Mouse (Mus musculus) brain, embryonic 14.5 days (tissue): Measurements from ENCODE around the gene Inpp5e. TPM values are rescaled to one million over a fixed set of nuclear protein-coding genes. Genes with fewer than 3 reads are reported as not detected.

ENCODE experiments used
- DNase-seq: peaks from one replicate; pipeline ENCODE4 v3.0.0-alpha.2; 2011; ENCODE audit warnings: low read depth
- CTCF ChIP-seq: fragments of 200-500 bp; IDR thresholded peaks from 2 replicates; pipeline ENCODE4 v1.5.1; 2012; ENCODE audit warnings: inconsistent platforms, mild to moderate bottlenecking, moderate library complexity, borderline replicate concordance; ENCODE audit not compliant: insufficient read depth, insufficient read length; ENCODE audit errors: extremely low read depth
- POLR2A ChIP-seq: fragments of 200-500 bp; IDR thresholded peaks from 2 replicates; pipeline ENCODE4 v1.6.1; 2012; ENCODE audit warnings: mild to moderate bottlenecking, inconsistent platforms, borderline replicate concordance; ENCODE audit not compliant: poor library complexity, insufficient read depth, insufficient read length, severe bottlenecking; ENCODE audit errors: extremely low read depth
- polyA plus RNA-seq: library from polyadenylated mRNA; depleted of rRNA; stranded (reverse); fragments of >200 nt; gene quantifications from 2 replicates; pipeline ENCODE4 v1.2.3, GENCODE M21; 2012

Inpp5e gene
- polyA plus RNA-seq, 1 experiment = 39.4 TPM

DNA sequence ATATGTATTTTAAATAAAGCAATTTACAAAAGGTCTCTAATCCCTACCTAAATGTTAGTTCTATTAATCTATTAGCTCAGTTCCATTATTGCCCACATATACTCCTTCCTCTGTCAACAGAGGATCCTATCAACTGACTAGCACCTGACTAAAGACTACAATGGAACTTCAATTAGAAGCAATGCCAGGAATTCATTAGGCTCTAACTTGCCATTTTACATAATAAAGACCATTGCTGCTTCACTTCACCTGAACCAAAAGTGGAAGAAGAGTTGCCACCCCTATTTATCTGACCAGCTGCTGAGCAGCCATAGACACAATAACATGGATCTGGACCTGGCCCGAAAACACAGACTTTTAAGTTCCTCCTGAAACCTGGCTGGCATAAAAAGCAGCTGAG, 33.8 kb upstream of the Inpp5e start:
- TF ChIP-seq POLR2A (no peak), CTCF (no peak)
- no peak for DNase-seq

DNA sequence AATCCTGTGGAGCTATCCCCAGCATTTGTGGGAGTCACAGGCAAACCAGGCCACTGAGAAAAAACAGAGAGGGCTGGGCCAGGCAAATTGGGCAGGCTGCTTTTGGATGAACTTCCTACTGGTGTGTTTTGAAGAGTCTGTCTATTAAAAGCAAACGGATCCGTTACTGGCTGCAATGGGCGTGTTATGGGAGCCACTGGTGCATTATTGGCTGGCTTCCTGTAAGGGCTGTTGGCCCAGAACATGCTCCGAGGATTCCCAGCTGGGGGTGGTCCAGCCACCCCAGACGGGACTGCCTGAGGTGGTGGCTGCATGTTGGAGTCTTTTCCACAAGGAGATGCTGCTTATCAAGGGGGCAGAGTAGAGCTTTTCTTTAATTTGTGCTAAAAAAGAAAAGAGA, 32.7 kb upstream of the Inpp5e start:
- no peak for DNase-seq
- no peak for TF ChIP-seq CTCF
- no peak for TF ChIP-seq POLR2A

DNA sequence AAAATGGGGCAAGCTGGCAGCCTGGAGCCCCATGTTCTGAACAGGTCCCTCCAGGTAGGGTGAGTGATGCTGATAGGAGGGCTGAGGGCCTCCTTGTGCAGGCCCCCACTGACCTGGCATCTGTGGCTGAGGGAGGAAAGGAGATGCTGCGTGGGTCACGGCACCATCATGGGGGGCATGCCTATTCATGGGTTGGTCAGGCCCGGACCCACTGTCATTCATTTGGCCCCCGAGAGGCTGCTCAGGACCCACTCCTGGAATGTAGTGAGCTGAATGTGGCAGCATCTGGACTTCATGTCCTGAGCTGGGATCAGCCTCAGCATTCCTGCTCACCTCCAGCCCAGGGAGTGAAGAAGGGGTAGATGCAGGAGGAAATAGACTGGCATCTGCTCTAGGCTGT, 32.3 kb upstream of the Inpp5e start:
- TF ChIP-seq POLR2A (no peak), CTCF (no peak)
- no peak for DNase-seq

DNA sequence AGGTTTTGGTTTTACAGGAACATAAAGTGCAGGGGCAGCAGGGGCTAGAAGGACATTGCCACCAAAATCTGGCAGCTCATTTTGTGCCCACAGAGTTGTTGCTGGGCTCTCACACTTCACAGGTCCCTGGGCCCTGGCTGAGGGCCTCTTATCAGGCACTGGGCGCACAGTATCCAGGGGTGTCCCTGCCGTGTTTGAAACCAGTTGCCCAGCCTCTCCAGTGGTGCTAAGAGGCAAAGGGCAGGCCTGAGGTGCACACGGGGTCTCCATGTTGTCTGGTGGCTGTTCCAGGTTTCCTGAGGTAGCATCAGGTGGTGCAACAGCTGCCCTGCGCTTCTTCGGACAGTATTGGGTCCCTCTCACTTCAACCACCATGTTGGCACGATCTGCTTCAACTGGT, 30.7 kb upstream of the Inpp5e start:
- no peak for TF ChIP-seq POLR2A
- no peak for TF ChIP-seq CTCF
- DNase-seq = no peak

DNA sequence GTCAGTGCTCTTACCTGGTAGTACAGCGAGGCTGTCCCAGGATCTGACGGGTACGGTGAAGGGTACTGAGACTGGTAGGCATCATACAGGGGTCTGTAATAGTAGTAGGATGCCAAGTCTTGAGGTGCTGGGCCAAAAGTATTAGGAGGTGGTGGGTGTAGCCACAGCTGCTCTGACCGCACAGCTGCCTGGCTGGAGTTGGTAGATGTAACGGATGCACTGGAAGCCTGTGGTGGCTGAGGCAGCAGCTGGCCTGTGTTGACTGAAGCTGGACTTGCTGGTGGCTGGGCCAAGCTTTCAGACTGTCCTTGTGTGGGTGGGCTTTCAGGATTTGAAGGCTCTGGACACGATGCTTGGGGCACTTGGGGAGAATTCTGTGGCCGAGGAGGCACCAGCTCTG, 29.4 kb upstream of the Inpp5e start:
- TF ChIP-seq CTCF (no peak), POLR2A (no peak)
- DNase-seq = no peak

DNA sequence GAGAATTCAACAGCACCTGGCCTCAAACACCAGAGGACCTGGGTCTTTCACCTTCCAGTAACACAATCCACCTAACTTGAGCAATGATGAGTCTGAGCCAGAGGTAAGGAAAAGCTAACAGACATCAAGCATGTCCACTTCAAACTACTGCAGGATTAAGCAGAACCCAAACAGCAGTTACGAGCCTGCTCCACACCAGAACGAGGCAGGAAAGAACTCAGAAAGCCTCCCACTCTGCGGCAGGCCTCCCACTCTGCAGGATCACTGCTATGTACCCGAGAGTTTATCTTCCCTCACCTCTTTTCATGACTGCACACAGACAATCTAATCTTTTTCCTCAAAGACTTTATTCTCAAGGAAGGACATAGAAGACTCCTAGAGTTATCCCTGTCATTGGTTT, 28.2 kb upstream of the Inpp5e start:
- DNase-seq = no peak
- TF ChIP-seq CTCF (no peak), POLR2A (no peak)

DNA sequence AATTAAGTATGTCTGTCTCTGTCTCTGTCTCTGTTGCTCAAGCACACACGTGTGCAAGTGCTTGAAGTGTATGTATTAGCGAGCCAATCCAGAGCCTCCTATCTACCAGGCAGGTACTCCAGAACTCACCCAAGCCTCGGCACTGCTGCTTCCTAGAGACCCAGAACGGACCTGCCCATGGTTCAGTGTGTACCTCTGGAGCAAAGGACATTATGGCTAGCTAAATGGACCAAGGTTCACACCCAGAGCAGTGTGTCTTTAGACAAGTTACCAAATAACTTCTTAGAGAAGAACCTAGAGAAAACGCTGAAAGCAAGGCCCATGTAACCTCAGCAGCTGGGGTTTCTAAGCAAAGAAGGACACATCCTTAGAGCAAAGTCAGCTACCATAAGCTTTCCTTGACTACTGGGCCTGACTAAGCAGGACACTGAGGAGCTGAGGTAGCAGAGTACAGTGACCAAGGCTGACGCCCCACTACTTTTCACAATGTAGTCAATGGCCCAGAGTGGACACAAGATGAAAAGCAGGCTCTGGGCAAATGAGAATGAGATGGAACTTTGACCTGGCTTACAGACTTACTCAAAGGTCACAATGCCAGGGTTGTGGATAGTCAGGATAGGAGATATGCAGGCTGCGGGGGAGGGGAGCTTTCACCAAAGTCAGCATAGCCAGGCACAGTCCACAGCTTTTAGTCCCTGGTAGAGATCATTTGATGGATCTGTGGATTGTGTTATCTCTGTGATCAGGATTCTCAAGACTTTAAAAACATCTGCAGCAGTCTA, 26.0 kb upstream of the Inpp5e start:
- TF ChIP-seq CTCF (no peak), POLR2A (no peak)

DNA sequence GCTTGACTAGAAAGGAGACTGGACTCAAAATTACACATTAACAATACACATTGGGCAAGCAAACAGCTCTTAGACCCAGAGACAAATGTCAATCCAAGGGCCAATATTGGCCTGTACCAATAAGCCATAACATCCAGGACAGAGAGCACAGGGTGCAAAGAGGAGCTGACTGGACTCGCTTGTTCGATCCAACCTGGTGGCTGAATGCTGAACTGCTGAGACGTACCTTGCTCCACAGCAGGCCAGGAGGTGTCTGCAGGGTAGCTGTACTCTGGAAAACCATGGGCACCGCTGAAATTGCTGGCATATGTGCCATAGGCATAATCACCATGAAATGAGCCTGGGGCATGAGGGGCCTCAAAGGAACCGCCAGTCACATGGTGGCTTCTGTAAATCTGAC, 20.8 kb upstream of the Inpp5e start:
- no peak for DNase-seq
- TF ChIP-seq CTCF = no peak
- no peak for TF ChIP-seq POLR2A

More for the DNA sequence above, 26.0 kb upstream of the Inpp5e start:
- no peak for DNase-seq

DNA sequence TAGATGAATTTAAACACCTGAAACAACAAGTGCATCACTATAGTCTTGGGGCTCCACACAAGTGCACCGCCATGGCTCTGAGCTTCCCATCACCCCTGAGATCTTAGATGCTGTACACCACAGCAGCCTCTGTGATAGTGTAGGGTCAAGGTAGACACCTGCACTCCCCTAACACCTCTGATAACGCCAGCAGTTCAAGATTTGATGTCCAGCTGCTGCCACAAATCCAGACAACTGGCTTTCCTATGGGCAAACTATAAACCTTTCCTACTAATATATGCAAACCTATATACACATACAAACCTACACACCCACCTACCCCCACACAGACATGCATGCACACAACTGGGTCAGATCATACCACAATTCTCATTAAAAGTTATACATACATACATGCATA, 15.5 kb upstream of the Inpp5e start:
- DNase-seq = no peak
- TF ChIP-seq CTCF = no peak
- TF ChIP-seq POLR2A = no peak

DNA sequence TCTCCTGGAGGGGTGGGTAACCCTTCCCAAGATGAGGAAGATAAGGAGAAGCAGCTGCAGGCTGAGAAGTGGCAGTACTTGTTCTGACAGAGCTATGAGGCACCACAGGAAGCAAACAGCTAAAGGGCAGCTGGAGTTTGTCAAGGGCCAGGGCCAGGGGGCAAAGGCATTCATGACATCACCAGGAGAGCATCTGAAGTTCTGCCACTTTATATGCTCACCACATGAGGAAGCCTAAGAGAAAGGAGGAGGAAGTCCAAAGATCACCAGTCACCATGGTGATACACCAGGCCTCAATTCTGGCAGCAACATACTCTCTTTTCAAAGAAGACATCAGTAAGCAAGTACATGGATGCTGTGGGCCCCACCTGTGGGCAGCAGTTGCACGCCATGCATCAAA, 14.1 kb upstream of the Inpp5e start:
- TF ChIP-seq POLR2A (no peak), CTCF (no peak)
- DNase-seq = no peak

DNA sequence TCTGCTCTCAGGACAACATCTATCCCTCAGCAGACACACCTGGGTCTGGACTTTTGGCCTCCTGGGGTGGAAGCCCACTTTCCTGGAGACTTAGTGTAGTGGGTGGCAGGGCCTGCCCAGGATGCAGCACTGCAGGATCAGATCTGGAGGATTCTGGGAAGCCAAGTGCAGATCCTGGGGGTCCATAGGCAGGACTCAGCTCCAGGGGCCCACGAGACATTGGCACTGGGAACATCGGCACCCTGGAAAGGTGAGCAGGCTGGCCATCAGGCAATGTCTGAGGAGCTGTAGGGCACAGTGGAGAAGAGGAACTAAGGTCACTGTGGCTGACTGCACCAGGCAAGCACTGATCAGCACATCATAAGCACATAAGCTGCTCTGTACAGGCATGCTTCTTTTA, 13.0 kb upstream of the Inpp5e start:
- TF ChIP-seq POLR2A (no peak), CTCF (no peak)
- DNase-seq = no peak

DNA sequence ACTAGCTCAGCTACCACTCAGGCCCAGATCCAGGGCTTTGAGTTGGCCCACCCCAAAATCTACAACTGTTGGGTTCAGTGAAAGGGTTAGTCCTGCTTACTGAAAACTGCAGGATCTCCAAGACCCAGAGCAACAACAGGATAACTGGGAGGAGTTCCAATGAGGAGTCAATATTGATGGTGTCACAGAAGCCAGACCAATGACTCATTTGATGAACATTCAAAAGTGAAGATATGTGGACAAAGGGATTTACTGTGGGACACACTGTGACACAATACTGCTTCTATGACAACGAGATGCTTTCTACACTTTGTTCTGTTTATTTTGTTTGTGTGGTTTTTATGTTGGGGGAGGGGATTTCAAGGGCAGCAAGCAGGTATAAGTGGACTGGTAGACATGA, 9.1 kb upstream of the Inpp5e start:
- TF ChIP-seq CTCF = no peak
- no peak for TF ChIP-seq POLR2A
- DNase-seq = no peak

DNA sequence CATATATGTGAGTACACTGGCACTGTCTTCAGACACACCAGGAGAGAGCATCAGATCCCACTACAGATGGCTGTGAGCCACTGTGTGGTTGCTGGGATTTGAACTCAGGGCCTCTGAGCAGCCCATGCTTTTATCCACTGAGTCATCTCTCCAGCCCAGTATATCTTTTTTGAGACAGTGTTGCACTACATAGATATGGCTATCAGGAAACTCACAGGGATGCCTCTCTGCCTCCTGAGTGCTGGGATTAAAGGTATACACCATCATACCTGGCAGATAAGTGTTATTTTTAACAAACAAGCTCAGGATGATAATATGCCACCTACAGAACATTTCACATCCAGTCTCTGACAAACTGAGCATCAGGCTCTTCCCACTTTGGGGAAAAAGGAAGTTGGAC, 8.1 kb upstream of the Inpp5e start:
- no peak for TF ChIP-seq POLR2A
- TF ChIP-seq CTCF = no peak
- DNase-seq = no peak

DNA sequence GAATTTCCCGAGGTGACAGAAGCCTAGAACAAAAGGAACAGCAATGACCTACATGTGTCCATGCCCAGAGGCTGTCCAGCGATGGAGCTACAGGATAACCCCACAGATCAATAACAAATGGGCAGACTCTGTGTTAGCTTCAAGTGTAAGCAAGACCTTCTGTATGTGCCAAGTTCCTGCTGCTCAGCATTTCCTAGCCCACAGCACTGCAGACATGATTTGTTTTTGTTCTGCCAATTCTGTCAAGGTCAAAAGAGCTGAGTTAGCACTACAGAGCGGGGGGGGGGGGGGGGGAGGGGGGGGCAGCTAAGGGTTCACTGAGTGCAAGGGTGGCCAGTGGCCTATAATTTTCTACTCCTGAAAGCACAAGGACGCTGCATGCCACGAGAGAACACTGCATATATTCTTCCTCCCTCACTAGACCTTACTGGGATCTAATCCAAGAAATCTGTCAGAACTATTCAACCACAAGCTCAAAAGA, 2.0 kb upstream of the Inpp5e start:
- no peak for DNase-seq
- TF ChIP-seq CTCF (no peak), POLR2A (no peak)

DNA sequence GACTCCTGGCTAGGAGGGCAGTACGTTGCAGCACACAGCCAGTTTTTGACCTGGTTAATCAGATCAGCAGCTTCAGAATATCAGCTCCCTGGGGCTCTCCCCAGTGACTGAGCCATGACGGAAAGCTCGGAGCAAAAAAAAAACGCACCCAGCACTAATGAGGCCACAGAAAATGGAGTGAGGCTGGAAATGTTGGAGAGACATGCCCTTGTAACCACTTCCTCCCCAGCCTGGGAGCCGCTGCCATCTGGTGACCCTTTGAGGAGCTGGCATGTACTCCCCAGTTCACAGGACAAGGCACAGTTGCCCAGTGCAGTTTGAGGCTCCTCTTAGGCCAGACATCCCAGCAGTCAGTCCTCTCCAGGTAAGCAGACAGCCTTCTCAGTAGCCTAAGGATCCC, 1.1 kb upstream of the Inpp5e start:
- no peak for TF ChIP-seq POLR2A
- TF ChIP-seq CTCF = no peak
- no peak for DNase-seq

DNA sequence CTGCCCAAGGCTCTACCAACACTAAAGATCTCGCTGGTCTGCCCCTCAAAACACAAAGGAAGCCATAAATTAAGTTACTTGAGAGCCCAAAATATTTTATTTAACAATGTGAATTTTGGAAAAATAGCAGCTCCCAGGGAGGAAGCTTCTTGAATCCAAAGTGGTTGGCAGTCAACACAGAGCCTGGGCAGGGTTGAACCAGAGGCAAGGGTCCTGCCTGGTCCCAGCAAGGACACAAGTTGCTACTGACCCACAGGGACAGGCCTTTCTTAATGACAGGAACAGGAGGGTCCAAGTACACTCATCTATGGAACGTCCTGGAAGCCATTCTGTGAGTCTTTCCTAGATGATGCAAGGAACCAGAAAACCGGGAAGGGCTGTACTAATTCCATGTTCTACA, 359 bp upstream of the Inpp5e start:
- no peak for TF ChIP-seq CTCF
- TF ChIP-seq POLR2A = no peak
- no peak for DNase-seq
